Comparison of ENCODE assay signal across 18 mouse cellular contexts in genomic region chr2:129531890-129532289, GRCm38 (mm10). TPM values are rescaled to one million over a fixed set of nuclear protein-coding genes. Genes with fewer than 3 reads are reported as not detected.
DNase-seq lines count a peak whose midpoint lies in the region.
"Had no signal": no experiment of that assay in that cellular context is flagged by ENCODE, and none has a peak within 500 bp of the region (broad histone marks: within the 10 kb centered on the region; RNA-seq: fewer than 3 reads in every experiment).

No protein-coding gene starts in this region.

- intact Hi-C loops in heart, postnatal 36 days (cut with DNase I) = no loop called here
- intact Hi-C loops in left cerebral cortex, postnatal 25 days (cut with DNase I) = no loop called here

- DNase-seq in cerebellum, adult 11-12 months = peak; percentile 2
- DNase-seq in cerebellum, adult 9-11 months = no peak
- peak; percentile 92 for DNase-seq in heart, adult 11 months
- no peak for DNase-seq in heart, postnatal 36 days
- peak; percentile 0 for DNase-seq in left cerebral cortex, postnatal 25 days (ENCODE audit: low spot score in 2 of 2)
- DNase-seq in left cerebral cortex, adult 8-10 months (ENCODE audit: low spot score in 2 of 2) = no peak
- peak; percentile 3 to 18 for DNase-seq in spleen, postnatal 4 days (ENCODE audit: low spot score in 2 of 2)
- DNase-seq in spleen, postnatal 10 days (ENCODE audit: low spot score in 2 of 2) = no peak
- DNase-seq: adrenal gland, adult 8-10 months; adrenal gland, postnatal 36 days; B cell, adult 2 months; cerebellum, adult 11 months; cerebellum, postnatal 36 days; forebrain, postnatal 0 days; gastrocnemius, postnatal 14 days had no signal

RNA-seq across cellular contexts. Expression of gene F830045P16Rik, which starts 4.5 kb away (rescaled TPM):
- under 1 TPM; 0.14 to 0.19 TPM for total RNA-seq in heart, postnatal 36 days (2021)
- under 1 TPM; 0.60 to 0.66 TPM for total RNA-seq in left cerebral cortex, postnatal 25 days (2021)
- 1 to 10 TPM in 2 of 4 experiments, under 1 TPM in 2; 0.73 to 1.4 (median 1.1) TPM for total RNA-seq in left cerebral cortex, adult 8-10 months (2022)
- total RNA-seq: adrenal gland, adult 8-10 months; adrenal gland, postnatal 36 days; forebrain, postnatal 0 days; G1E; gastrocnemius, adult 18-20 months; gastrocnemius, postnatal 14 days; heart, postnatal 10 days had no signal

Comparison
In these comparisons a context has a peak if more than half of its experiments do, and no peak if none do; other contexts are left out.
1. DNase-seq: peak in cerebellum, adult 11-12 months (single experiment), heart, adult 11 months (single experiment), left cerebral cortex, postnatal 25 days (2 of 2) and spleen, postnatal 4 days (2 of 2); none in cerebellum, adult 9-11 months (single experiment), heart, postnatal 36 days (0 of 2), left cerebral cortex, adult 8-10 months (0 of 2) and spleen, postnatal 10 days (0 of 2).